Mouse (Mus musculus): ENCODE results near the gene Arid1b. TPM values are rescaled to one million over a fixed set of nuclear protein-coding genes. Genes with fewer than 3 reads are reported as not detected.
"Not testable (repeated sequence)": the region's sequence is repeated elsewhere in the genome, so short reads cannot be mapped to it uniquely, and the experiment has no call there.

Gene Arid1b
- polyA plus RNA-seq, 1 experiment: 2.6 TPM

DNA sequence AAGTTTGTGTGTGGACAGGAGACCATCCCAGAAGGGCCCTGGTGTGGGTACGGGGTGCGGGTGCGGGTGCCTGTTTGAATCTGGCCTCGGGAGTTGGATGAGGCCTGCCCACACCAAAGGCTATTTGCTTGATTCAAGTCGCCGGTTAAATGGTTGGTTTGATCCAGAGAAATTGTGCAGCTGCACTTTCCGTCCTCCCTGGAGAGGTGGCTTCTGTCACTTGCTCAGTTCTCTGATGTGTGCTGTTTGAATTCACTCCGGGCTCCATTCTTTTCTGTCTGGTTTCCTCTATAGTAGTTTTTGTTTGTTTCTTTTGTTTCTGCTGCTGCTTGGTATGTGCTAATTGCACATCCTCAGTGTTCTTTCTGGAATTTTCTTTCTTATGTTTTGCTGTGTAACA lies 107.0 kb downstream of the Arid1b start:
- H3K27me3 ChIP-seq (ENCODE audit: control insufficient read depth): no peaks in the 10 kb centered on the region
- peaks cover 84% of the 10 kb centered on the region for H3K4me1 ChIP-seq (ENCODE audit: control insufficient read depth)
- TF ChIP-seq TAL1 (IDR thresholded peaks at IDR 0.05; ENCODE audit: low read length): no peak
- no peak for TF ChIP-seq GATA1 (IDR thresholded peaks at IDR 0.05; ENCODE audit: low read length)
- no peaks in the 10 kb centered on the region for H3K9me3 ChIP-seq (ENCODE audit: control insufficient read depth, low read length)
- H3K36me3 ChIP-seq (ENCODE audit: control insufficient read depth): peaks cover 25% of the 10 kb centered on the region
- H3K4me3 ChIP-seq (replicated peaks): no peak overlapping the region

- Histone ChIP-seq H3K4me1 (ENCODE audit: control insufficient read depth) (peaks cover 83% of the 10 kb centered on the region), H3K36me3 (ENCODE audit: control insufficient read depth) (peaks cover 26% of the 10 kb centered on the region), H3K27me3 (ENCODE audit: control insufficient read depth) (no peaks in the 10 kb centered on the region; the same call in 1 of the 2 replicates), H3K9me3 (ENCODE audit: control insufficient read depth, low read length) (no peaks in the 10 kb centered on the region), H3K4me3 (replicated peaks) (no peak overlapping the region)
- TF ChIP-seq TAL1 (IDR thresholded peaks at IDR 0.05; ENCODE audit: low read length): no peak
Measured at GRCm38 (mm10) chr17:5101887-5102286, 107.8 kb downstream of the Arid1b start.

DNA sequence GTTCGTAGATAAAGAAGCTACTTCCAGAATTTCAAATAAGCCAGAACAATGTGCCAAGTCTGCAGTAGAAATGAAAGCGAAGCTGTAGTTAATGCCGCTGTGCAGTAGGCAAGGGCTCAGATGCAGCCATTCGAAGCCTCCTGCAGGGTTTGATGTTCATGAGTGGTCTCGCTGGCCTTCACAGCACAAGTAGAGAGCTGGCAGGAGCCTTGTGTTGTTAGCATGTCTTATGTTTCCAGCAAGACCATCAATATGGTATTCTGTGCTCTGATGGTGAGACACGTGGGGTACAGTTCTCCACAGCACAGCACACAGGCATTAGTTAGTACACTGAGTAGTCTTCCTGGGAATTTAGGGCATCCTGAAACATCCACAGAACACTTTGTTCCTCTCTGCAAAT lies 111.6 kb downstream of the Arid1b start:
- Histone ChIP-seq H3K4me1 (ENCODE audit: control insufficient read depth) (peaks cover 80% of the 10 kb centered on the region), H3K4me3 (replicated peaks) (no peak overlapping the region), H3K9me3 (ENCODE audit: control insufficient read depth, low read length) (no peaks in the 10 kb centered on the region), H3K36me3 (ENCODE audit: control insufficient read depth) (peaks cover 11% of the 10 kb centered on the region), H3K27me3 (ENCODE audit: control insufficient read depth) (no peaks in the 10 kb centered on the region; the same call in 1 of the 2 replicates)
- TF ChIP-seq TAL1 (IDR thresholded peaks at IDR 0.05; ENCODE audit: low read length) (no peak), GATA1 (IDR thresholded peaks at IDR 0.05; ENCODE audit: low read length) (no peak)

- TF ChIP-seq TAL1 (IDR thresholded peaks at IDR 0.05; ENCODE audit: low read length): no peak
- TF ChIP-seq GATA1 (IDR thresholded peaks at IDR 0.05; ENCODE audit: low read length): no peak
- H3K9me3 ChIP-seq (ENCODE audit: control insufficient read depth, low read length): no peaks in the 10 kb centered on the region
- peaks cover 7% of the 10 kb centered on the region for H3K36me3 ChIP-seq (ENCODE audit: control insufficient read depth)
- no peaks in the 10 kb centered on the region; the same call in 1 of the 2 replicates for H3K27me3 ChIP-seq (ENCODE audit: control insufficient read depth)
- H3K4me1 ChIP-seq (ENCODE audit: control insufficient read depth): peaks cover 81% of the 10 kb centered on the region
- no peak overlapping the region for H3K4me3 ChIP-seq (replicated peaks)
Measured at GRCm38 (mm10) chr17:5106263-5107195, 112.4 kb downstream of the Arid1b start.

DNA sequence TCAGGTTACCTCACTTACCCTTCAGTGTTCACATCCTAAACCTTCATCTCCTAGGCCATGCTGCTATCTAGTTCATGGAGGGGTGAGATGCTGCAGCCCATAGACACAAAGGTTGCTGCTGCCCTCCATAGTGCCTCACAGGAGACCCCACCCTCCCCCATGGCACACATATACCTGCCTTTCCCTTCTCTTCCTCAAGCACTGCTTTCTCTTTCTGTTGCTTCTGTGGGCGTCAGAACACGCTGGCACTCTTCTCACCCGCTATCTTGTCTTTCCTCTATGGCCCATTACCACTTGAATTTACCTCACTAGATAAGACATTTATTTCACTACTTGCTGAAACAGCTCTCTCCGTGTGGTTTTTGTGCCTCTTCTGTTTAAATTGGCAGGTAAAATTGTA lies 113.4 kb downstream of the Arid1b start:
- TF ChIP-seq TAL1 (IDR thresholded peaks at IDR 0.05; ENCODE audit: low read length) (no peak), GATA1 (IDR thresholded peaks at IDR 0.05; ENCODE audit: low read length) (no peak)
- Histone ChIP-seq H3K4me1 (ENCODE audit: control insufficient read depth) (peaks cover 82% of the 10 kb centered on the region), H3K9me3 (ENCODE audit: control insufficient read depth, low read length) (no peaks in the 10 kb centered on the region), H3K36me3 (ENCODE audit: control insufficient read depth) (peaks cover 12% of the 10 kb centered on the region), H3K4me3 (replicated peaks) (no peak overlapping the region), H3K27me3 (ENCODE audit: control insufficient read depth) (no peaks in the 10 kb centered on the region; the same call in 1 of the 2 replicates)

DNA sequence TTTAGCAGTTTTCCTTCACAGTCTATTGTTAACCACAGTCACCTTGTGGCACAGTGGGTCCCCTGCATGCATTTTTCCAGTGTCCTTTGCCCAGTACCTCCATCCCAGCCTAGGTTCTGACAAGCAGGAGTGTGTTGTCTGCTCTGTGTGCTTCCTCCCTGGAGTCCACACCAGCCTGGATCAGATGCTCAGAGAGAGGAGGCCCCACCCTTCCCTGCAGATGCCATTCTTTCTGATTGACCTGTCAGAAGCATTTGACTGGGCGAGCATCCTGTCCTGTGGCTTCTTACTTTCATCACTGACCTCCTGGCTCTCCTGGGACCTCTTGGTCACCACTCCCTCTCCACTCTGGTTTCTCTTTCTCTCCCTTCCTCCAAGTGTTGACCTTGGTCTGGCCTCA lies 113.9 kb downstream of the Arid1b start:
- H3K36me3 ChIP-seq (ENCODE audit: control insufficient read depth): peaks cover 12% of the 10 kb centered on the region
- TF ChIP-seq TAL1 (IDR thresholded peaks at IDR 0.05; ENCODE audit: low read length) (no peak), GATA1 (IDR thresholded peaks at IDR 0.05; ENCODE audit: low read length) (no peak)
- no peaks in the 10 kb centered on the region for H3K9me3 ChIP-seq (ENCODE audit: control insufficient read depth, low read length)
- no peaks in the 10 kb centered on the region; the same call in 1 of the 2 replicates for H3K27me3 ChIP-seq (ENCODE audit: control insufficient read depth)
- peaks cover 83% of the 10 kb centered on the region for H3K4me1 ChIP-seq (ENCODE audit: control insufficient read depth)
- no peak overlapping the region for H3K4me3 ChIP-seq (replicated peaks)

DNA sequence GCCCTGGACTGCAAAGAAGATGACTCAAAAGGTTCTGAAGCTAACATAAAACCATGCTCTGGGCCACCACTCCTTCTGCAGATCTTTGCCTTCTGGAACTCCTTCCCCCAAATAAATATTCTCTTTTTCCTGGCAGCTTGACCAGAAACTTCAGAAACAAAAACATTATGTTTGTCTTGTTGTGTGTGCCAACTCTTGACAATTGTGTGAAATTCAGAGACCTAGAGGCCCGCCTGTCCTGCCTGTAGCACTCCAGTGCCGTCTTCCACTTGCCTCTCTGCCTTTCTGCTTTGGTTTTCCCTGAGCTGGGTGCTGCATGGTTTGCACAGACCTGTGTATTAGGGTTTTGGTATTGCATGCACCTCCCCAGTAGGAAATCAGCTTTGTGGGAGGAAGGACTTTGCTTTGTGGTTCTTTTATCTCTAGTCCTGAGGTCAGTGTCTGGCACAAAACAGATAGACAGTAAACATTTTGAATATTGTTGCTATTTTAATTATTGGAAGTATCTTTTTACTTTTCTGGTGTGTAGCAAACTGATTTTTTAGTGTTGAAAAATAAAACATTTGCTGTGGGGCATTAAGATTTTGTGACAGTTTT lies 114.5 kb downstream of the Arid1b start:
- H3K4me3 ChIP-seq (replicated peaks): no peak overlapping the region
- no peaks in the 10 kb centered on the region; the same call in 1 of the 2 replicates for H3K27me3 ChIP-seq (ENCODE audit: control insufficient read depth)
- H3K9me3 ChIP-seq (ENCODE audit: control insufficient read depth, low read length): no peaks in the 10 kb centered on the region
- H3K36me3 ChIP-seq (ENCODE audit: control insufficient read depth): peaks cover 10% of the 10 kb centered on the region
- peaks cover 87% of the 10 kb centered on the region for H3K4me1 ChIP-seq (ENCODE audit: control insufficient read depth)
- TF ChIP-seq TAL1 (IDR thresholded peaks at IDR 0.05; ENCODE audit: low read length): no peak
- no peak for TF ChIP-seq GATA1 (IDR thresholded peaks at IDR 0.05; ENCODE audit: low read length)

- Histone ChIP-seq H3K9me3 (ENCODE audit: control insufficient read depth, low read length) (no peaks in the 10 kb centered on the region), H3K4me1 (ENCODE audit: control insufficient read depth) (peaks cover 81% of the 10 kb centered on the region), H3K4me3 (replicated peaks) (no peak overlapping the region), H3K36me3 (ENCODE audit: control insufficient read depth) (peaks cover 10% of the 10 kb centered on the region), H3K27me3 (ENCODE audit: control insufficient read depth) (no peaks in the 10 kb centered on the region; the same call in 1 of the 2 replicates)
- TF ChIP-seq GATA1 (IDR thresholded peaks at IDR 0.05; ENCODE audit: low read length) (no peak), TAL1 (IDR thresholded peaks at IDR 0.05; ENCODE audit: low read length) (no peak)
Measured at GRCm38 (mm10) chr17:5109343-5109742, 115.2 kb downstream of the Arid1b start.

GRCm38 (mm10) chr17:5110159-5110558 lies 116.0 kb downstream of the Arid1b start:
- no peaks in the 10 kb centered on the region; the same call in 1 of the 2 replicates for H3K27me3 ChIP-seq (ENCODE audit: control insufficient read depth)
- no peak for TF ChIP-seq TAL1 (IDR thresholded peaks at IDR 0.05; ENCODE audit: low read length)
- no peak for TF ChIP-seq GATA1 (IDR thresholded peaks at IDR 0.05; ENCODE audit: low read length)
- no peaks in the 10 kb centered on the region for H3K9me3 ChIP-seq (ENCODE audit: control insufficient read depth, low read length)
- no peak overlapping the region for H3K4me3 ChIP-seq (replicated peaks)
- peaks cover 7% of the 10 kb centered on the region for H3K36me3 ChIP-seq (ENCODE audit: control insufficient read depth)
- H3K4me1 ChIP-seq (ENCODE audit: control insufficient read depth): peaks cover 75% of the 10 kb centered on the region

DNA sequence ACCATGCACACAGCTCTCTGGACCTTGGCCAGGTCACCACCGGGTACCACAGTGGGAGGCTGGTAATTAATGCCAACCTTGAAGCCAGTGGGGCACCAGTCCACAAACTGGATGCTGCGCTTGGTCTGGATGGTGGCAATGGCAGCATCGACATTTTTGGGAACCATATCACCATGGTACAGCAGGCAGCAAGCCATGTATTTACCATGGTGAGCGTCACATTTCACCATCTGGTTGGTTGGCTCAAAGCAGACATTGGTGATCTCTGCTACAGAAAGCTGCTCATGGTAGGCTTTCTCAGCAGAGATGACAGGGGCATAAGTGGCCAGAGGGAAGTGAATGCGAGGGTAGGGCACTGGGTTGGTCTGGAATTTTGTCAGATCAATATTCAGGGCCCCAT lies 116.8 kb downstream of the Arid1b start:
- not testable (repeated sequence) for H3K27me3 ChIP-seq (ENCODE audit: control insufficient read depth); H3K9me3 ChIP-seq (ENCODE audit: control insufficient read depth, low read length); H3K4me3 ChIP-seq (replicated peaks); H3K36me3 ChIP-seq (ENCODE audit: control insufficient read depth)
- H3K4me1 ChIP-seq (ENCODE audit: control insufficient read depth): peaks cover 70% of the 10 kb centered on the region
